14 mouse cellular contexts compared by ENCODE assay signal in the genomic region with DNA sequence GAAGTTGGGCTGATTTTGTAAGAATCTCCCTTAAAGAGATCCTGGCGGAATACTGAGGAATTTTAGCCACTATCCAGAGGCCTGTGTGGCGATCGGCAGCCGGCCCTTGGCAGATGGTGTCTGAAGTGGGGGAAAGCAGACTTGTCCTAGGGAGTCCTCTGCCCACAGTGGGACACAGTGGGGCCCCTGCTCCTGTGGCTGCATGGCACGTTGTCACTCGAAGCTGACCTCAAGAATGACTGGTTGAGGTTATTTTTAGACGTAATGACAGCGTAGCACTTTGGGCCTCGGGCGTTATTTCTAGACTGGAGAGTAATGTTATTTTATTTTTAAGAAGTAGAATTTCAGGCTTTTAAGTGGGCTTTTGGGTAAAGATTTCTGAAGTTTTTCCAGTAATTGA.
DNase-seq lines count a peak whose midpoint lies in the region; ATAC-seq lines count a peak whose summit lies in the region.
"Had no signal": no experiment of that assay in that cellular context is flagged by ENCODE, and none has a peak within 500 bp of the region (broad histone marks: within the 10 kb centered on the region; RNA-seq: fewer than 3 reads in every experiment).

No protein-coding gene starts in this region.

- DNase-seq in embryonic facial prominence, embryonic 11.5 days (ENCODE audit: low spot score), result peak; percentile 15
- DNase-seq in embryonic facial prominence, embryonic 10.5 days (ENCODE audit: low spot score), result no peak
- DNase-seq in lung, postnatal 14 days, result no peak
- DNase-seq in left cerebral cortex, postnatal 10 days (ENCODE audit: extremely low spot score in 1 of 2, low spot score in 2 of 2), result no peak
- no peak for DNase-seq in forebrain, embryonic 10.5 days (ENCODE audit: extremely low spot score, low spot score)
- DNase-seq: kidney, postnatal 4 days; thymus, postnatal 14 days had no signal

- no peak for ATAC-seq in embryonic facial prominence, embryonic 11.5 days (replicated peaks; ENCODE audit: insufficient number of reproducible peaks, low FRiP score, low TSS enrichment, low read depth)
- ATAC-seq in lung, embryonic 15.5 days (ENCODE audit: borderline replicate concordance, extremely low read depth, low FRiP score, low TSS enrichment), result 0 out of 2 replicates have a peak, but pooled peaks have one; percentile 35
- 0 out of 2 replicates have a peak, but pooled peaks have one; percentile 26 for ATAC-seq in granulocyte monocyte progenitor cell, adult 5-6 weeks (replicated peaks; ENCODE audit: poor library complexity, severe bottlenecking)
- ATAC-seq in megakaryocyte progenitor cell, adult 5-6 weeks (replicated peaks; ENCODE audit: poor library complexity), result peak; percentile 28; the same call in 1 of the 2 replicates
- ATAC-seq: inflammation-experienced regulatory T-cells, adult 6 months had no signal

- intact Hi-C loops in left cerebral cortex, postnatal 10 days (cut with DNase I), result no loop called here

- WGBS in embryonic facial prominence, embryonic 11.5 days, result 32% methylated on average over 10 of the region's 10 CpGs
- WGBS in embryonic facial prominence, embryonic 10.5 days, result 48% methylated on average over 10 of the region's 10 CpGs
- 38% methylated on average over 10 of the region's 10 CpGs for WGBS in lung, embryonic 15.5 days
- WGBS in forebrain, embryonic 10.5 days, result 74% methylated on average over 10 of the region's 10 CpGs

- no peak overlapping the region for H3K4me2 ChIP-seq in embryonic facial prominence, embryonic 11.5 days (ENCODE audit: low read depth, low read length)
- H3K4me2 ChIP-seq in lung, embryonic 15.5 days, result no peak overlapping the region; the same call in 1 of the 2 replicates
- H3K4me2 ChIP-seq: midbrain, embryonic 12.5 days; neural tube, embryonic 12.5 days had no signal

- H3K4me3 ChIP-seq in embryonic facial prominence, embryonic 11.5 days (ENCODE audit: low read depth, low read length), result no peak overlapping the region
- H3K4me3 ChIP-seq in embryonic facial prominence, embryonic 10.5 days, result no peak overlapping the region
- H3K4me3 ChIP-seq in lung, embryonic 15.5 days, result no peak overlapping the region
- H3K4me3 ChIP-seq in forebrain, embryonic 10.5 days, result no peak overlapping the region
- H3K4me3 ChIP-seq: midbrain, embryonic 12.5 days; neural tube, embryonic 12.5 days had no signal

- no peaks in the 10 kb centered on the region for H3K36me3 ChIP-seq in embryonic facial prominence, embryonic 11.5 days (replicated peaks; ENCODE audit: control insufficient read depth, insufficient read depth, low read depth, low read length)
- no peaks in the 10 kb centered on the region for H3K36me3 ChIP-seq in embryonic facial prominence, embryonic 10.5 days (replicated peaks)
- no peaks in the 10 kb centered on the region for H3K36me3 ChIP-seq in lung, embryonic 15.5 days
- no peaks in the 10 kb centered on the region for H3K36me3 ChIP-seq in forebrain, embryonic 10.5 days (replicated peaks)
- H3K36me3 ChIP-seq: midbrain, embryonic 12.5 days; neural tube, embryonic 12.5 days had no signal

- no peaks in the 10 kb centered on the region for H3K27me3 ChIP-seq in embryonic facial prominence, embryonic 11.5 days (ENCODE audit: control insufficient read depth, insufficient read depth, low read length)
- no peaks in the 10 kb centered on the region for H3K27me3 ChIP-seq in embryonic facial prominence, embryonic 10.5 days (replicated peaks; ENCODE audit: low read depth, poor library complexity, severe bottlenecking)
- H3K27me3 ChIP-seq in lung, embryonic 15.5 days, result no peaks in the 10 kb centered on the region
- H3K27me3 ChIP-seq in forebrain, embryonic 10.5 days (ENCODE audit: poor library complexity, severe bottlenecking), result no peaks in the 10 kb centered on the region
- H3K27me3 ChIP-seq: midbrain, embryonic 12.5 days; neural tube, embryonic 12.5 days had no signal

- H3K4me1 ChIP-seq in embryonic facial prominence, embryonic 11.5 days (ENCODE audit: control insufficient read depth, insufficient read depth, low read length), result no peaks in the 10 kb centered on the region
- H3K4me1 ChIP-seq in embryonic facial prominence, embryonic 10.5 days, result peaks cover 32% of the 10 kb centered on the region
- H3K4me1 ChIP-seq in lung, embryonic 15.5 days, result peaks cover 24% of the 10 kb centered on the region
- H3K4me1 ChIP-seq in forebrain, embryonic 10.5 days, result peaks cover 19% of the 10 kb centered on the region
- H3K4me1 ChIP-seq: midbrain, embryonic 12.5 days; neural tube, embryonic 12.5 days had no signal

- H3K9me3 ChIP-seq in embryonic facial prominence, embryonic 11.5 days (replicated peaks; ENCODE audit: control insufficient read depth, low read length), result no peaks in the 10 kb centered on the region
- no peaks in the 10 kb centered on the region for H3K9me3 ChIP-seq in embryonic facial prominence, embryonic 10.5 days
- H3K9me3 ChIP-seq in lung, embryonic 15.5 days, result no peaks in the 10 kb centered on the region
- H3K9me3 ChIP-seq in forebrain, embryonic 10.5 days, result no peaks in the 10 kb centered on the region
- H3K9me3 ChIP-seq: midbrain, embryonic 12.5 days had no signal

- H3K9ac ChIP-seq in embryonic facial prominence, embryonic 11.5 days (replicated peaks; ENCODE audit: low read length), result no peak overlapping the region
- H3K9ac ChIP-seq in lung, embryonic 15.5 days, result no peak overlapping the region
- H3K9ac ChIP-seq: liver, embryonic 14.5 days; midbrain, embryonic 12.5 days; neural tube, embryonic 12.5 days had no signal

- no peak overlapping the region for H3K27ac ChIP-seq in embryonic facial prominence, embryonic 11.5 days (replicated peaks; ENCODE audit: low read depth, low read length)
- no peak overlapping the region for H3K27ac ChIP-seq in embryonic facial prominence, embryonic 10.5 days (replicated peaks)
- H3K27ac ChIP-seq in lung, embryonic 15.5 days, result no peak overlapping the region
- no peak overlapping the region for H3K27ac ChIP-seq in forebrain, embryonic 10.5 days
- H3K27ac ChIP-seq: liver, embryonic 14.5 days; midbrain, embryonic 12.5 days; neural tube, embryonic 12.5 days had no signal
